Mouse (Mus musculus): ENCODE measurements around the gene Tmigd3.
"Not testable (repeated sequence)": the region's sequence is repeated elsewhere in the genome, so short reads cannot be mapped to it uniquely, and the experiment has no call there.

The Tmigd3 gene

DNA sequence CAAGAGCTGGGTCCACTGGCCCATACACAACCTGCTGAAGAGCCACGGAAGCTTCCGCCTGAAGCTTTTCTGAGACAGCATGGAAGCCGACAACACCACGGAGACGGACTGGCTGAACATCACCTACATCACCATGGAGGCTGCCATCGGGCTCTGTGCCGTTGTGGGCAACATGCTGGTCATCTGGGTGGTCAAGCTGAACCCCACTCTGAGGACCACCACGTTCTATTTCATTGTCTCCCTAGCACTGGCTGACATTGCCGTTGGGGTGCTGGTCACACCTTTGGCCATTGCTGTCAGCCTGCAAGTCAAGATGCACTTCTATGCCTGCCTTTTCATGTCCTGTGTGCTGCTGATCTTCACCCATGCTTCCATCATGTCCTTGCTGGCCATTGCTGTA, 34.0 kb downstream of the Tmigd3 start:
- no peak for DNase-seq

DNA sequence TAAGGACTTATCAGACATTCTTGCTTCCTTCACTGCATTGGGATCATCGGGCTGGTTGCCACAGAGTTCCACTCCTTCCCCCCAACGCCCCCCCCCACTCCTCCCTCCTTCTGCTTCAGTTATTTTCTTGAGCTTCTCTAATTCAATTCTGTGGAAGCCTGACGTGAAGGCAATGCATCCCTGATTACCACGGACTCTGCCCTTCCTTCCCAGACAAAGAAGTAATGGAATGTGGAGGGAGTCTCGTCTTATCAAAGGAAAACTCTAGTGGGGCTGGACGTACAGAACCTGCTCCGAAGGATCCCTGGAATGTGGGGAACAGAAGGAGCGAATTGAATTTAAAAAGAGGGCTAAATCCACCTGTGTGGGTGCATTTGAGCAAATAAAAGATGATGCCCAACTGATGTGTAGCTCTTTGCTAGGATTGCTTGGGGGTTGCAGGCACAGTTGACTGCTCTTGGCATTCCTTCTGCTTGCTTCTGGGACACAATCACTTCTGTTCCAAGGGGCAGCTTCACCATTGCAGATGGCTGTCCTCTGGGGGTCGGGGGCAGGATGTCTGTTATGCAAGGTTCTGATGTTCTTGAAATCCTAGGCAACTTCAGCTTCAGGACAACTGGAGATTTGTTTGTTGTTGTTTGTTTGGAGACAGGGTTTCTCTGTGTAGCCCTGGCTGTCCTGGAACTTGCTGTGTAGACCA, 37.4 kb downstream of the Tmigd3 start:
- no peak for DNase-seq

DNA sequence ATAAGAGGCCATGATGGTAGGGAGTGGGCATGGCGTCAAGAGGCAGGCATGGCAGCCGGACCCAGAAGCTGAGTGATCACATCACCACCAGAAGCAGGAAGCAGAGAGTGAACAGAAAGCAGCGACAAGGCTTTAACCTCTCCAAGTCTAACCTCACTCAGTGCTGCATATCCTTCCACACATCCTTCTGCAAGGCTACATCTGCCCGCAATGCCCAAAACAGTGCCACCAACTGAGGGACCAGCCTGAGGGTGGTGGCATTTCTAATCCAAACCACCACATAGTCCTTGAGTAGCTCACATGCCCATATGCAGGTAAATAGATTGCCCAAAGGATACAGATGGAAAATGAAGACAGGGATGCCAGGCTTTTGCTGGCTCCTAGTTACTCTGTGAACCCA, 38.3 kb downstream of the Tmigd3 start:
- DNase-seq: no peak

DNA sequence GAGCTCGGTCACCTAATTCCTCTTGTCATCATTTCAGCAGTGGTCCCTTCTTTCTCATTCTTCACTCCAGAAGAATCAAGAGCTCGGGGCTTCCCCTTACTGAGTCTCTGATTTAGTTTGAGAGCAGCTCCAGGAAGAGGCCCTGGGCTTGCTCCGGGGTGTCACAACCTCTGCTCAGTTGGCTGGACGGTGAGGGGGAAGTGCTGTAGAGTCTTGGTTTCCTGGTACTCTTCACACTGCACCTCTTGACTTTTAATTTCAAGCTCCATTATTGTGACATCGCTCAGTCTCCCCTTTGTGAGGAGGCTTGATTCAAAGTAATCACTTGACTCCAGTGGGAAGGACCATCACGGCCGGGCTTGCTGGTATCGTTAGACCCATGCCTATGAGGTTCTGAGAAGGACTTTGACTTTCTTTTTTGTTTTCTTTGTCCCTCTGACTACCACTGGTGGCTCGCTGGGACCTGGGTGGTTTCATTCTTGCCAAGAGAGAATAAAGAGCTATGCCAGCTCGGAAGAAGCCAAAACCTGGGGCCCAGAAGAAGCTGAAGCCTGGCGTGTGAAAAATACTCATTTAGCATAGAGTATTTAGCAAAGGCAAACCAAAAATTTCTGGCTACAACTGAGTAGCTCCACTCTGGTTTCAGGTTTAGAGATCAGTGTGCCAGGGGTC, 40.0 kb downstream of the Tmigd3 start:
- DNase-seq: no peak

DNA sequence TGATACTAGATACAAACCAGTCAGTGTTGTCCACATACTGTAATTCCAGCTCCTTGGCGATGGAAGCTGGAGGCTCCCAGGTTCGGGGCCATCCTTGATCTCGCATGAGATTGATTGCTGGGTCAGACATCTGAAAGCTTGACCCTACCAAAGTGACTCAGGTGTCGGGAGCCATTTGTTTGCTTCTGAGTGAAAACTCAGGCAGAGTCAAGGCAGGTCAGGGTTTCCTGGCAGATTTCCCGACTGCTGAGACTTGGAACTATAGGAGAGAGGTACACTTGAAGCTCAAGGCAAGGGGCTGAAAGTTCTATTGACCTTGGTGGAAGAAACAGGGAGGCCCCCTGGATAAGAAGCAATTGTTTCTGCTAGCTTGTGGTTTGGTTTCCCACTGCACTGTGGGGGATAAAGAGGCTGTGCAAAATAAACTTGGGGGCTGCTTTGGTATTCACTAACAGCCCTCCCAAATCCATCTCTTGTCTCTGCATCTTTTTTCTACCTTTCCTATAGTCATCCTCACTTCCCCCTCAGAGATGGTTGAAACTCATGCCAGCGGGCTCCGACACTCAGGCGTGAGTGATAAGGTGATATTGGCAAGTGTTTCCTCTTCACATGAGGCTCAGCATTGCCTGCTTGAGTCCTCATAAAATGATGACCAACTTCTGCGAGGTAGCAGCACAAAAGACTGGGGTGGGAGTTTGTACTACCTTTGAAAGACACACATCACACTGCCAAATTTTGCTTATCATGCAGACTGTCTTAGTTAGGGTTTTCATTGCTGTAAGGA, 41.6 kb downstream of the Tmigd3 start:
- DNase-seq: no peak

DNA sequence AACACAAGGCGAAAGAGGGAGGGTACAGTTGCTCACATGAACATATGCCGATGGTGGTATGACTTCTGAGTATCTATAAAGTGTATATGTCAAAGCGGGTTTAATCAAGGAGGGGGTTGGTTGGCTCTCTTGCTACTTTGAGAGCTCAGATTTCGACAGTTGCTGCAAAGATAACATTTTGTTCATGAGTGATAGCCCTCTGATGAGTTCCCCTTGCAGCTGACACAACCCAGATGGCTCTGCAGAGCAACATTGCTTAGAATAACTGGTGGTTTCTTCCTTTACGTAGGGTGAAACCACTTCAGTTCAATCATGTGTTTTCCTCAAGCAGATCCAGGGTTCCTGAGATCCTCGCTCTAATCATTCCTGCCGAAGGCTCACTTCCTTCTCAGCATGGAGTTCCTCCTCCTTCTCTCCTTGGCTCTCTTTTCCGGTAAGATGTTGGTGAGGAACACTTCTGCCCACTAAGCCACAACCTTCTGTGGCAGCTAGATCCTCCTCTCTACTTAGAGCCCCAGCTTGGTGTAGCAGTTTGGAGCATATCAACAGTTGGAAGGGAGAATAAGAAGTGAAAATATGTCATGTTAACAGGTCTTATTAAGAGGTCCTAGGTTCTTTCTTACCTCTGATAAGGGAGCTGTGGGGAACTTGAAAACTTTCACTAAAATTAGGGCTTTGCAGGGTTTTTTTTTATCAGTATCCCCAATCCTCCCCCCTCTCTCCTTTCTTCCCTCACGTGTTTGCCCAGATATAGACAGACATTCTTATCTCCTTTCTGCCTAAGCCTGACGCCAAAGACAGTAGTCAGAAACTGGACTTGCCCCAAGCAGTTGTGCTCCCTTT, 43.4 kb downstream of the Tmigd3 start:
- DNase-seq: no peak

DNA sequence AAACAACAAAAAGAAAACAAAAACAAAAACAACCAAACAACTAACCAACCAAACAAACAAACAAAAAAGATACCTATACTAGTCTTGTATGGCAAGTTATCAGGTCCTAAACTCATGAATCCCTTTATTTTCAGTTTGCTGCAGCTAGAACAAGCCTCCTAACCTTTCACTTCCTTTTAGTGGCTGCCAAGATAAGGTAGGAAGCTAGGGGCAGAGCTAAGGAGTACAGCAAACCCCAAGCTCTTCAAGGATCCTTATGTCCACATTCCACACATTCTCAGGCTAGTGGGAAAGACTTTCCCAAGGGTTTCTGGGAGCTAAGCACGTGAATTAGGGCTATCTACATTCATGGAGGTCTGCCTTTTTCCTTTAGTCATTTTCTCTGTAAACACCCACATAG, 44.6 kb downstream of the Tmigd3 start:
- no peak for DNase-seq

DNA sequence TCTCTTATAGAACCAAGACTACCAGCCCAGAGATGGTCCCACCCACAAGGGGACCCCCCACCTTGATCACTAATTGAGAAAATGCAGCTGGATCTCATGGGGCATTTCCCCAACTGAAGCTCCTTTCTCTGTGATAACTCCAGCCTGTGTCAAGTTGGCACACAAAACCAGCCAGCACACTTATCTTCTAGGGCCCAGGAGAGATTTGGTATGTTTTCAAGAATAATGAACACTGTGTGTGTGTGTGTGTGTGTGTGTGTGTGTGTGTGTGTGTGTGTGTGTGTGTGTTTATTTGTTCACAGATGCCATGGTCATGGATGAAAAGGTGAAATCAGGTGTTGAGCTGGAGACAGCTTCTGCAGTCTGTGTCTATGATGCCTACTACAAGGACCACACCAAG, 45.8 kb downstream of the Tmigd3 start:
- not testable (repeated sequence) for DNase-seq

DNA sequence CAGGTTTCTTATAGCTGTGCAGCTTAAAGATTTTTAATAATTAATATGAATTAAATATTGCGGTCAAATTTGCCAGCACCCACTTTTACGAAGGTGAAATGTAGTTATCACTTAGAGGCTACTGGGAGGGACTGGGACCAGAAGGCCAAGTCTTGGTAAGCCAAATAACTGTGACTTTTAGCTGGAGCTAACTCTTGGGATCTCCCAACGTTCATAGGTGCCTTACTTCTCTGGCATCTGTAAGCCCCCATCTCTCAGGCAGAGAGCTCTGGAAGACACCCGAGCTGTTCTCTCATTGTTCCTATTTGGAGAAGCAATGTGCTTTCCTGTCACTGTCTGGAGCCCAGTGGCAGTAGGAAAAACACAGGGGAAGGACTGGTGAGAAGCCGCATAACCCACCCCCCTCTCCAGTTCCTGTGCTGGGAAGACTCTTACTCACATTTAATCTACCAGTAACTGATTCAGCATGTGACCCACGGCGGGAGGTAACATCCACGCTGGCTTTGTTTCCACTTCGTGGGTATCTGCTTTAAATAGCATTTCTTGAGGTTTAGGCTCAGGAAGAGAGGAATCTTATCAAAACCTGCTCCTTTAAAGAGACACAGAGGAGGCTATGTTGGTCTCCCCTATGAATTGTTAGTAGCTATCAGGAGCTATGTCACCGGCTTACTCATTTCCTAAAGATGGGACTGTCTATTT, 47.1 kb downstream of the Tmigd3 start:
- no peak for DNase-seq

DNA sequence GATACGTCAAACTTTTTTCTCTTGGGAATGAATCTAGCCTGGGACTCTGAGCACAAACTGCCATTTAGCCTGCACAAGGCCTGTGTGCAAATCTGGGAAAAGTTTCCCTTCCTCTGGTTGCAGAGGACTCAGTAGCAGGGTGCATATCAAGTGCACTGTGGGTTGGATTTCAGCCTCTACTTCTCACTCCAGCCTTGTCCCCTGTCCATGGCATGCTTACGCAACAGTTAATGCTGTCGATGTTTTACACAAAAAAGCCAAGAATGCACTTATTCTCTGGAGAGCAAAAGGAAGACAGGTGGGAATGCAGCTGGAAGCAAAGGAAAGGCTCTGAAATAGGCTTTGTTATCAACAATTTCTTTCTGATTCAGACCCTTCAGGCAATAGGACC, 47.6 kb downstream of the Tmigd3 start:
- no peak for DNase-seq

DNA sequence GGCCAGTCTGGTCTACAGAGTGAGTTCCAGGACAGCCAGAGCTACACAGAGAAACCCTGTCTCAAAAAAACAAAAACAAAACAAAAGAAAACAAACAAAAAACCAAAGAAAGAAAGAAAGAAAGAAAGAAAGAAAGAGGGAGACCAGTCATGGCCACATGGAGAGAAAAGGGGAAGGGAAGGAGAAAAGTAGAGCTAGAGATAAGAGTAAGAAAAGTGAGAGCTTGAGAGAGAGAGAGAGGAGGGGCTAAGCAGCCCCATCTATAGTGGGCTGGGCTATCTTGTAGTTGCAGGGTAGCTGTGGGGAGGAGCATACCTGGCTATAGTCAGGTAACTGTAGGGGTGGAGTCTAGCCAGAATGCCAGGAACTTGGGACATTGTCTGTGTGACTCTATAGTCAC, 50.0 kb downstream of the Tmigd3 start:
- DNase-seq: not testable (repeated sequence)

DNA sequence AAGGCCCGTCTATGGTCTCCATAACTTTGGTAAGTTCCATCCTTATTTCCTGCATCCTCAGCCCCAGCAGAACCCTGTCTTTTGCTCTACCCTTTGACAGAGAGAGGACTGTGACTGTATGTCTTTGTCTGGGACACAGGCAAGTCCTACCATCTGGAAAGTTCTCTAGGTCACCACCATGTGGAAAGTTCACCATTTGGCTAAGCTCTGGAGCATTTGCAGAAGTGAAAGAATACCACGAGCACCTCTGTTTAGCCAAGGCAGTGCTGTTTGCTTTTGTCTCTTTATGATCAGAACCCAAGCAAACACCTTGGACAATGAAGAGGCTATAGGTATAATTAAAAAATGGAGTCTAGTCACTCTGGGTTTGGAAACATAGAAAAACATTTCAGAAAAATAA, 51.3 kb downstream of the Tmigd3 start:
- no peak for DNase-seq

DNA sequence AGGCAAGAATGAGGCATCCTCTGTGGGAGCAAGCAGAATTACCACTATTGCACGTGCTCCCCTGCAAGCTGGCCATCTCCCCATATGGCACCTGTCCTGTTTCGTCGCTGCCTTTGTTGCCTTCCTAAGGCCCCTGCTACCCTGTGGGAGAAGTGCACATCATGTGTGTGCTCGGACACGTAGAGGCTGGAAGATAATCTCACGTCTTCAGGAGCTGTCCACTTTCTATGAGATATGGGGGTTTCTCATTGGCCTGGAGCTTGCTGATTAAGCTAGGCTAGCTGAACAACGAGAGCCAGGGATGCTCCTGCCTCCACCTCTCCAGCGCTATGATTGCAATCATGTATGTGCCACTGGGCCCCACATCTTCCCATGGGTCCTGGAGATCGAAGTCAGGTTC, 53.9 kb downstream of the Tmigd3 start:
- no peak for DNase-seq

DNA sequence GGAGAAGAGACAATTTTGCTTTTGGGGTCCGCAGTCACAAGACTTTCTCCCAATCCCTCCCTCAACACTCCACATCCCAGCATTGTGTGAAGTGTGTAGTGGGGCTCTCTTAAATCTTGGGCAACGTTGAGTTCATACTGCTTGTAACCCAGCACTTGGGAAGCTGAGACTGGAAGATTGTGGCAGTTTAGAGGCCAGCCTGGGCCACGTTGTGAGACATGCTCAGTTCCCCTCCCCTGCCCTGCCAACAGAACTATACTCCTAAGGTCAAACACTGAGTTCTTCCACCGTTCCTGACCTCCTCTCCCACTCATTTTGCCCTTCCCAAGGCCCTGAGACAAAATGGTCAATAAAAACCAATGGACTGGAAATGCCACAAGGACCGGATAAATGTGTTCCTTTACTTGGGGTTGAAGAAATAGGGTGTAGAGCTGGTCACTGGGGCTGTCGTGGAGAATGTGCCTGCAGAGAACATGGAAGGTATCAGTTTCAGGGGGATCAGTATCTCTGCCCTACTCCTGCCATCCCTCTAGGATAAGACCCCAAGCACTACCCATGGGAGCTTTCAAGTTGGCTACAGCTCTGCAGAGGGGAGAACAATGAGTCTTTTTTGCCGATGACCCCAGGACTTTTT, 57.0 kb downstream of the Tmigd3 start:
- no peak for DNase-seq

DNA sequence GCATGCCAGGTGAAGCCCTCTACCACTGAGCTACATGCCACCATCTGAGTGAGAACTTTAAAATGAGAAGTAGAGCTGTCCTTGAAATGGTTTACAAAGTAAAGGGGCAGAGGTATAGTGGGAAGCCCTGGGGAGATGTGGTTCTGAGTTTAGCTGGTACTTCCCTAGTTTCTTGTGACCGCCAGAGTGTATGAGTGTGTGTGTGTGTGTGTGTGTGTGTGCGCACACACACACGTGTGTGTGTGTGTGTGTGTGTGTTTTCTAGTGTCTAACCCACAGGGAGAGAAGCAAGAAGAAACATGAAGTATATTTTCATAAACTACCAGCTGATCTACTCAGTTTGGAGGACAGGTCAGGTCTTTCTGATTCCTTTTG, 57.5 kb downstream of the Tmigd3 start:
- no peak for DNase-seq

DNA sequence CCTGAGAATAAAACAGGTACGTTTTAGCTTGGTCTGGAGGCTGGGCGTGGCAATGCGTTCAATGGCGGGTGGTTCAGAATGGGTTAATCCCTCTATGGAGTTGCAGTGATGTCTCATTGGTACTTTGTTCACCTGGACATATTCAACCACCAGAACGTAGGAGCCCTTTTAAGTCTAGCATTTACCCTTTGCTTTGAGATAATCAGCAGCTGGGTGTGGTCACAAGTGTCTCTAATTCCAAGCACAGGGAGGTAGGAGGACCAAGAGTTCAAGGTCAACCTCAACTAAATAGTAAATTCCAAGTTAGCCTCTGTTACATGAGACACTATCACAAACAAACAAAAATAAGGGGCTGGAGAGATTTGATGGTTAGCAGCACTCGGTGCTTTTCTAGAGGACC, 58.1 kb downstream of the Tmigd3 start:
- DNase-seq: no peak

DNA sequence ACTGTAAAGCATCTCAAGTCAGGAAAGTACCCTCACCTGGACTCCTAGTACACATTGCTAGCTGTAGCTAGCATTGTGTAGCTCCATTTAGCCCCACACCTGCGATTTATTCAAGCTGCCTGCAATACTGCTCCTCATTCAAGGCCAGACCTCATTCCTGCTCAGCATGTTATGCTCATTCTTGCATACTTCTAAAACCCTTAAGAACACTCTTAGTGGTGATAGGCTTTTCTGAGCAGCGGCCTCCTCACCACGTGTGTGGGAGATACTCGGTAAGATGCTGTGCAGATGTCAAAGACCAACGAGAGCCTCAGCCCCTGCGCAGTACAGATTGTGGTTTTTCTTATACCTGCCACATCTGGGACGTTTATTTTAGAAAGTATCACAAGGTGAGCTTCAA, 59.1 kb downstream of the Tmigd3 start:
- no peak for DNase-seq

DNA sequence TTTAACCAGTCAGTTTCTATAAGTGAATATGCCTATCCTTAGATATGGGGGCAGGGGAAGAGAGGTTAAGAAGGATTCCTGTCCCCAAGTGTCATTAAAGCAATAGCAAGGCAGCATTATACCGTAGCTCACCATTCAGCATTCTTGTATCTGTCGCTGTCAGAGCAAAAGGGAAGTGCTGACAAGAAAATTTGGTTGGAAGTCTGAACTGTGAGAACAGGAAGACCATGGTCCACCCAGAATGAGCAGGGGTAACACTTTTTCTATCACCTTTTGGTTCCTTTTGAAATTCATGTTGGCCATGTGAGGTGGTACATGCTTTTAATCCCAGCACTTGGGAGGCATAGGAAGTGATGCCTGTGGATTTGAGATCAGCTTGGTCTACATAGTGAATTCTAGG, 60.4 kb downstream of the Tmigd3 start:
- DNase-seq: no peak

DNA sequence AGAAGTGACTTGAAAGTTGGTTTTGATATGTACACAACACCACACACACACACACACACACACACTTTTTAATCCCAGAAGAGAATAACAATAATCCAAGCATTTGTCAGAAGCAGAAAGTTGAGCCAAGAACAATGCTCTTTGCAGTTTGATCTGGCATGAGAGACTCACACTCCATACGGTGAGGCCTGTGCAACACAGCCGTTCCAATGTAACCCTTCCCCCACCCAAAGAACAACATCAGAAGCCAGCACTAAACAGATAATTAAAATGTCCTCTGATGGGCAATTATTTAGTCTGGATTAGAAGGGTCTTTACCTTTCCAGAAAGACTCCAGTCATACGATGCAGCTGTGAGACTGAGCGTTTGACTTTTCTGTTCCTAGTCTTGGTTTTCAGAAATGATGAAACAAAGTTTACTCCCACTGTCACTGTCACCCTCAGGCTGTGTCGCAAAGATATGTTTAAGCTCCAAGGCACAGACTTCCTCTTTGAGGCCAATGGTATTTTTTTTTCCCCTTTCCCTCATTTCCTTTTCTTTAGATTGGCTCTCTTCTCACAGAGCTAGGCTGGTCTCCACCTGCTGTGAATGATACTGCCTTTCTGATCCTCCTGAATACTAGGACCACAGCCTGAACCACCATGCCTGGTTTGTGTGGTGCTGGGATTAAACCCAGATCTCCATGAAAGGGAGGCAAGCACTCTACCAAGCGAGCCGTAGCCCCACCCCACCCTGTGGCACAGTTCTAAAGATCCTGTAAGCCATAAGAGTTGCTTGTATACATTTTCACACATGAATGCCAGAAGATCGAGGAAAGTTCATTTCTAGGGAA, 61.8 kb downstream of the Tmigd3 start, which contains the start of gene I830077J02Rik:
Gene I830077J02Rik, minus strand, starts transcription at position 425 of the 832 bp plus-strand sequence.
- DNase-seq: no peak

DNA sequence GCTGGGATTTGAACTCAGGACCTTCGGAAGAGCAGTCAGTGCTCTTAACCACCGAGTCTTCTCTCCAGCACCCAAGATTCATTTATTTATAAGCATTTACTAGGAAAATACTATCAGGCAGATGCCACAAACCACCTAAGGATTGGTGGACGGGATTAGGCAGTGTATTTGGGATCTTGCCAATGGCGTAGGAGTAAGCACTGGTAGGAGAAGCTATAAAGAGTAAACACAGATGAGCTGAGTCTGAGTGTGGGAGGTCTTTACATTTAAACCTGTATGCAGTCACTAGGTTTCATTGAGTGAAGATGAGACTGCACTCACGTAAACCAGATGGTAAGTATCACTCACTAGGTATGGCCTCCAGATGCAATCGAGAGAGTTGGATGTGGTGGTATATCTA, 63.2 kb downstream of the Tmigd3 start:
- DNase-seq: no peak

DNA sequence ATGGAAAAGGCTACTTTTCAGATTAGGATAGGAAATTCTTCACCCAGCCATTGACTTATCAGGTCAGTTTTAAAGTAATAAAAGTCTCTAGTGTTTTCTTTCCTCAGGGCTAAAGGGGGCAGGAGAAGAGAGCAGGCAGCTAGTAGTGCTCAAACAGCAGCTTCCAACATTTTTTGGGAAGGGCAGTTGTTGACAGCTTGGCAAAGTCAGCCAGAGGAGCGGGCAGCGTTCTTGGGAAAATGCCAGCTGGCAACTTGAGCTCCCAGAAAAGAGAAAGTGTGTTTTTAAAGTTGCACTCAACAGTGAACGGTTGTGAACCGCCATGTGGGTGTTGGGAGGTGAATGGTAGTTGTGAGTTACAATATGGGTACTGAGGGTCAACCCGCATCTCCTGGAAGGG, 64.3 kb downstream of the Tmigd3 start:
- DNase-seq: peak; percentile 25
